Mouse (Mus musculus): ENCODE measurements around the gene Tnfrsf14. TPM values are rescaled to one million over a fixed set of nuclear protein-coding genes. Genes with fewer than 3 reads are reported as not detected.

Gene Tnfrsf14
- polyA plus RNA-seq, 1 experiment, result 232 TPM

- peak; percentile 71 for TF ChIP-seq POLR2A (IDR thresholded peaks at IDR 0.05; ENCODE audit: low read depth, low read length)
- TF ChIP-seq CTCF (IDR thresholded peaks at IDR 0.05; ENCODE audit: extremely low read depth, insufficient read depth, insufficient read length, insufficient replicate concordance), result no peak
- peaks cover 2% of the 10 kb centered on the region; the same call in 1 of the 2 replicates for H3K36me3 ChIP-seq (ENCODE audit: control insufficient read depth, insufficient read depth, low read length)
- H3K4me1 ChIP-seq (ENCODE audit: control insufficient read depth, insufficient read depth, insufficient read length), result peaks cover 18% of the 10 kb centered on the region; the same call in 1 of the 2 replicates
- peaks cover 2% of the 10 kb centered on the region; the same call in 1 of the 2 replicates for H3K27me3 ChIP-seq (ENCODE audit: control insufficient read depth, insufficient read depth, low read length)
- H3K27ac ChIP-seq (ENCODE audit: insufficient read depth, low read length), result peak within 1 kb of the TSS; percentile 82
- under 1% methylated on average over 66 of the region's 66 CpGs for WGBS
- peak; percentile 68 to 89 for DNase-seq (ENCODE audit: low read depth in 1 of 2, low spot score in 2 of 2)
- H3K4me3 ChIP-seq (ENCODE audit: extremely low read depth, insufficient read depth, insufficient read length), result peak within 1 kb of the TSS; percentile 77
These were observed 35.7 kb upstream of the Tnfrsf14 start, which contains the start of gene Pank4 for GRCm38 (mm10) chr4:154963901-154964580. Gene Pank4, plus strand, starts transcription at chr4:154964123.

- TF ChIP-seq POLR2A (IDR thresholded peaks at IDR 0.05; ENCODE audit: low read depth, low read length) (no peak), CTCF (IDR thresholded peaks at IDR 0.05; ENCODE audit: extremely low read depth, insufficient read depth, insufficient read length, insufficient replicate concordance) (no peak)
- Histone ChIP-seq H3K27me3 (ENCODE audit: control insufficient read depth, insufficient read depth, low read length) (peaks cover 2% of the 10 kb centered on the region; the same call in 1 of the 2 replicates), H3K4me1 (ENCODE audit: control insufficient read depth, insufficient read depth, insufficient read length) (peaks cover 18% of the 10 kb centered on the region; the same call in 1 of the 2 replicates), H3K36me3 (ENCODE audit: control insufficient read depth, insufficient read depth, low read length) (no peaks in the 10 kb centered on the region), H3K4me3 (ENCODE audit: extremely low read depth, insufficient read depth, insufficient read length) (peak overlapping the region; percentile 77; the same call in 1 of the 2 replicates), H3K27ac (ENCODE audit: insufficient read depth, low read length) (peak overlapping the region; percentile 82; the same call in 1 of the 2 replicates)
- DNase-seq (ENCODE audit: low read depth in 1 of 2, low spot score in 2 of 2), result no peak
- WGBS, result 53% methylated on average over 11 of the region's 11 CpGs
These were observed 35.0 kb upstream of the Tnfrsf14 start for GRCm38 (mm10) chr4:154963190-154963836.

- DNase-seq (ENCODE audit: low read depth in 1 of 2, low spot score in 2 of 2), result no peak
- Histone ChIP-seq H3K27ac (ENCODE audit: insufficient read depth, low read length) (no peak overlapping the region; the same call in 1 of the 2 replicates), H3K4me3 (ENCODE audit: extremely low read depth, insufficient read depth, insufficient read length) (no peak overlapping the region), H3K27me3 (ENCODE audit: control insufficient read depth, insufficient read depth, low read length) (peaks cover 2% of the 10 kb centered on the region; the same call in 1 of the 2 replicates), H3K36me3 (ENCODE audit: control insufficient read depth, insufficient read depth, low read length) (no peaks in the 10 kb centered on the region), H3K4me1 (ENCODE audit: control insufficient read depth, insufficient read depth, insufficient read length) (peaks cover 18% of the 10 kb centered on the region; the same call in 1 of the 2 replicates)
- 62% methylated on average over 7 of the region's 7 CpGs for WGBS
- TF ChIP-seq POLR2A (IDR thresholded peaks at IDR 0.05; ENCODE audit: low read depth, low read length), result no peak
- no peak for TF ChIP-seq CTCF (IDR thresholded peaks at IDR 0.05; ENCODE audit: extremely low read depth, insufficient read depth, insufficient read length, insufficient replicate concordance)
These were observed 34.3 kb upstream of the Tnfrsf14 start for GRCm38 (mm10) chr4:154962683-154963082.

- TF ChIP-seq CTCF (IDR thresholded peaks at IDR 0.05; ENCODE audit: extremely low read depth, insufficient read depth, insufficient read length, insufficient replicate concordance) (0 out of 2 replicates have a peak, but pooled peaks have one; percentile 2), POLR2A (IDR thresholded peaks at IDR 0.05; ENCODE audit: low read depth, low read length) (peak; percentile 51; the same call in 1 of the 2 replicates)
- Histone ChIP-seq H3K27ac (ENCODE audit: insufficient read depth, low read length) (peak overlapping the region; percentile 90), H3K4me1 (ENCODE audit: control insufficient read depth, insufficient read depth, insufficient read length) (peaks cover 20% of the 10 kb centered on the region; the same call in 1 of the 2 replicates), H3K36me3 (ENCODE audit: control insufficient read depth, insufficient read depth, low read length) (no peaks in the 10 kb centered on the region), H3K27me3 (ENCODE audit: control insufficient read depth, insufficient read depth, low read length) (peaks cover 2% of the 10 kb centered on the region; the same call in 1 of the 2 replicates), H3K4me3 (ENCODE audit: extremely low read depth, insufficient read depth, insufficient read length) (peak overlapping the region; percentile 73)
- WGBS, result 6% methylated on average over 13 of the region's 13 CpGs
- DNase-seq (ENCODE audit: low read depth in 1 of 2, low spot score in 2 of 2), result peak; percentile 68 to 89
These were observed 33.5 kb upstream of the Tnfrsf14 start for GRCm38 (mm10) chr4:154961911-154962310.

- Histone ChIP-seq H3K27me3 (ENCODE audit: control insufficient read depth, insufficient read depth, low read length) (peaks cover 2% of the 10 kb centered on the region; the same call in 1 of the 2 replicates), H3K4me1 (ENCODE audit: control insufficient read depth, insufficient read depth, insufficient read length) (peaks cover 24% of the 10 kb centered on the region; the same call in 1 of the 2 replicates), H3K4me3 (ENCODE audit: extremely low read depth, insufficient read depth, insufficient read length) (peak overlapping the region; percentile 73), H3K27ac (ENCODE audit: insufficient read depth, low read length) (peak overlapping the region; percentile 90), H3K36me3 (ENCODE audit: control insufficient read depth, insufficient read depth, low read length) (no peaks in the 10 kb centered on the region)
- DNase-seq (ENCODE audit: low read depth in 1 of 2, low spot score in 2 of 2), result peak in 1 of 2 experiments; percentile 57
- TF ChIP-seq POLR2A (IDR thresholded peaks at IDR 0.05; ENCODE audit: low read depth, low read length) (no peak; the same call in 1 of the 2 replicates), CTCF (IDR thresholded peaks at IDR 0.05; ENCODE audit: extremely low read depth, insufficient read depth, insufficient read length, insufficient replicate concordance) (no peak)
- under 1% methylated on average over 47 of the region's 47 CpGs for WGBS
These were observed 32.9 kb upstream of the Tnfrsf14 start for GRCm38 (mm10) chr4:154961226-154961738.

- under 1% methylated on average over 65 of the region's 65 CpGs for WGBS
- H3K27me3 ChIP-seq (ENCODE audit: control insufficient read depth, insufficient read depth, low read length), result peaks cover 2% of the 10 kb centered on the region; the same call in 1 of the 2 replicates
- H3K36me3 ChIP-seq (ENCODE audit: control insufficient read depth, insufficient read depth, low read length), result no peaks in the 10 kb centered on the region
- TF ChIP-seq POLR2A (IDR thresholded peaks at IDR 0.05; ENCODE audit: low read depth, low read length) (no peak), CTCF (IDR thresholded peaks at IDR 0.05; ENCODE audit: extremely low read depth, insufficient read depth, insufficient read length, insufficient replicate concordance) (no peak)
- DNase-seq (ENCODE audit: low read depth in 1 of 2, low spot score in 2 of 2), result peak in 1 of 2 experiments; percentile 31
- H3K27ac ChIP-seq (ENCODE audit: insufficient read depth, low read length), result peak within 1 kb of the TSS; percentile 90
- H3K4me1 ChIP-seq (ENCODE audit: control insufficient read depth, insufficient read depth, insufficient read length), result peaks cover 27% of the 10 kb centered on the region; the same call in 1 of the 2 replicates
- H3K4me3 ChIP-seq (ENCODE audit: extremely low read depth, insufficient read depth, insufficient read length), result peak within 1 kb of the TSS; percentile 73
These were observed 32.4 kb upstream of the Tnfrsf14 start, which contains the start of gene Hes5 for GRCm38 (mm10) chr4:154960690-154961225. Gene Hes5, plus strand, starts transcription at chr4:154960923.

Measured in spleen, adult 2 months (tissue).